Mouse (Mus musculus) urinary bladder, postnatal 14 days (tissue): ENCODE data around the gene Fibcd1.

Experiments
- DNase-seq: peaks from one replicate; pipeline ENCODE4 v3.0.0; 2021; ENCODE audit warnings: low spot score

The Fibcd1 gene

GRCm38 (mm10) chr2:31858500-31858899 is 12.7 kb upstream of the Fibcd1 start:
- DNase-seq, result no peak

- no peak for DNase-seq
These were observed 11.4 kb upstream of the Fibcd1 start for GRCm38 (mm10) chr2:31857180-31857579.

GRCm38 (mm10) chr2:31855991-31856390 is 10.2 kb upstream of the Fibcd1 start:
- no peak for DNase-seq

GRCm38 (mm10) chr2:31850141-31850540 is 4.3 kb upstream of the Fibcd1 start:
- DNase-seq, result no peak

- peak; percentile 35 for DNase-seq
These were observed 2.1 kb upstream of the Fibcd1 start for GRCm38 (mm10) chr2:31847908-31848307.

- no peak for DNase-seq
These were observed 1.2 kb upstream of the Fibcd1 start for GRCm38 (mm10) chr2:31846692-31847660.

GRCm38 (mm10) chr2:31845512-31845895 is 301 bp downstream of the Fibcd1 start:
- no peak for DNase-seq

GRCm38 (mm10) chr2:31844729-31845136 is 1.1 kb downstream of the Fibcd1 start:
- no peak for DNase-seq

- no peak for DNase-seq
These were observed 6.9 kb downstream of the Fibcd1 start for GRCm38 (mm10) chr2:31838868-31839267.

GRCm38 (mm10) chr2:31836985-31837384 is 8.8 kb downstream of the Fibcd1 start:
- DNase-seq, result no peak

- DNase-seq, result no peak
These were observed 9.7 kb downstream of the Fibcd1 start for GRCm38 (mm10) chr2:31836091-31836490.

- DNase-seq, result no peak
These were observed 17.4 kb downstream of the Fibcd1 start for GRCm38 (mm10) chr2:31828311-31828825.

- DNase-seq, result no peak
These were observed 17.9 kb downstream of the Fibcd1 start for GRCm38 (mm10) chr2:31827877-31828276.

GRCm38 (mm10) chr2:31826094-31827085 is 19.4 kb downstream of the Fibcd1 start:
- no peak for DNase-seq

- no peak for DNase-seq
These were observed 20.3 kb downstream of the Fibcd1 start for GRCm38 (mm10) chr2:31825469-31825911.

GRCm38 (mm10) chr2:31823933-31824730 is 21.7 kb downstream of the Fibcd1 start:
- no peak for DNase-seq

GRCm38 (mm10) chr2:31822524-31823371 is 23.1 kb downstream of the Fibcd1 start:
- no peak for DNase-seq

- DNase-seq, result peak; percentile 65
These were observed 30.4 kb downstream of the Fibcd1 start for GRCm38 (mm10) chr2:31815367-31815766.

GRCm38 (mm10) chr2:31814699-31815098 is 31.1 kb downstream of the Fibcd1 start:
- no peak for DNase-seq

- no peak for DNase-seq
These were observed 32.2 kb downstream of the Fibcd1 start for GRCm38 (mm10) chr2:31813641-31814040.
